Mouse (Mus musculus) heart, adult 11 months (tissue): ENCODE measurements around the gene Ints6.
A peak's percentile ranks its signal among the peaks of the same experiment; 100 is the strongest.

Experiments
- DNase-seq: peaks from one replicate; pipeline ENCODE4 v3.0.0; 2022

Ints6 gene

DNA sequence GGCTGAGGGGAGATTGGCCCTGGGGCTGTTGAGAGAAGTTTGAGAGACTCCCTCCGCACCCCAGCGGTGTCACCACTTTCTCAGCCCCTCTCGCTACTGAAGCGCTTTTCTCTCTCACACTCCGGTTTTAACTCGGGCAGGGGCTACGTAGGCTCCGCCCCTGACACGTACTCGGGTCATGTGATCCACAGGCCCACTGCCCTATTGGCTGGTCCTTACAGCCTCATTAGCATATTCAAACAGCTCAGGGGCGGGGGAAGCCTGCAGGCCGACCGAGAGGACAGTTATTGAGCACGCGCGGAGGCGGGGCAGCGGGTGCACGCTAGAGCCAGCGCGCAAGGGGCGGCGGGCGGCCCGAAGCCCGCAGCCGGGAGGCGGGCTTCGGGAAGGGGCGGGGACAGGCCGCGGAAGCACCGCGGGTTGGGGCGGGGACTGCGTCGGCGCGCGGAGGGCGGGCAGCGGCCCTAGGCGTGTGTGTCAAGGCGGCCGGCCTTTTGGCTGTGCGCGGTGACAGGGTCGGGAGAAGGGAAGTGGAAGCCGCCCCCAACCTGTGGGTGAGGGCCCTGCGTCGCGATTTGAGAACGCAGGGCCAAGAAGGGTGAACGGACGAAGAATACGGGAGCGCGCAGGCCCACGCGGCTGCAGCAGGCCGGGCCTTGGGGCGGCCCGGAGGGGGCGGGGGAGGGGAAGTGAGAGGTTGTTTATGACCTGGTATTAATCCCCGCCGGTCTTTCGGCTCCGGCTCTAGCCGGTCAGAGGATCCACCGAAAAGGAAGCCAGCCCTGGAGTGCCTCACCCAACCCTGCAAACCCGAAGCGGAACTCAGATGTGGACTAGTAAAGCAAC, at the start of gene Ints6:
Gene Ints6, minus strand, starts transcription at position 134 of the 846 bp plus-strand sequence.
- DNase-seq = peak; percentile 100

DNA sequence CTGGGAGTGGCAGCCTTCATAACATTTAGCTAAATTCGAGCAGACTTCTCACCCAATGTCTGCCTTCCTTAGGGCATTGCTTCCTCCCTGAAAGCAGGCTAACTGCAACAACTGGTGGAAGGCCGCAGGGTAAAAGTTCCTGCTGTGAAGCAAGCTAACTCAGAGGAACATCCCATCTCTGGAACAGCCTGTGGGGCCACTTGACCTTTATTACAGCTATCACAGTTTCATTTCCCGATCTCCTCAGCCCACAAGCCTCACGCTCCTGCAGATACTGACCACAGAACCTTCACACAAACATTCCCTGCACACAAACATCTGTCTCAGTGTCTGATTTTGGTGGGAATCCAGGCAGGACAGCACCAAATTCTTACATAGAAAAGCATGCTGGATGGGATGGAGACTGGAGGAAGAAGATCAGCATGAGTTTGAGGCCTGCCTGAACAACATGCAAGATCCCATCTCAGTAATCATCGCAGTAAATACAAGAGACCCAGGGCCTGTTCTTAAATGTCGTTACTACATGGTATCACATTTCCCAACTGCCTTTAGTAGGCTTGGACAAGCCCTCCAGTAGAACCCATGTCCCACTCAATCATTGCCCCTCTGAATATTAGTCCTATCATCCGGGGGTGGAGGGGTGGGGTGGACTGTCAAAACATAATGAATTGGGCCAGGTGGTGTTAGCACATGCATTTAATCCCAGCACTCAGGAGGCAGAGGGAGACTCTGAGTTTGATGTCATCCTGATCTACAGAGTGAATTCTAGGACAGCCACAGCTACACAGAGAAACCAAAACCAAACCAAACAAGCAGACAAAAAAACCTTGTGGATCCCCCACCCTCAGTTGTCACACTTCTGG, 47.9 kb upstream of the Ints6 start:
- DNase-seq = peak; percentile 92

DNA sequence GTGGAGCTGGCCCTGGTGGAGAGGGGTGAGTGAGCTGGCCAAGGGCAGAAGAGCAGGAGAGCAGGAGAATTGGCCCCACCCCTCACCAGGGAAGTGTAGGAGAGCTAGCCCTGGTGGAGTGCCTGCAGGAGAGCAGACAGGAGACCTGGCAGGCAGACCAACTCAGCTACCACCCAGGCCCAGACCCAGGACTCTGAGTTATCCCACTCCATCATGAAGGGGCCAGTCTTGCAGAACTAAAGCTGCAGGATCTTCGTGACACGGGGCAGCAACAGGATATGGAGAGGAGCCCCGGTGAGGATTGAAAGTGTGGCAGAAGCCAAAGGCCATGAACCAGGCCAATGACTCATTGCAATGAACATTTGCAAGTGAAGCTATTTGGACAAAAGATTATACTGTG, 46.0 kb upstream of the Ints6 start:
- DNase-seq = peak; percentile 78

DNA sequence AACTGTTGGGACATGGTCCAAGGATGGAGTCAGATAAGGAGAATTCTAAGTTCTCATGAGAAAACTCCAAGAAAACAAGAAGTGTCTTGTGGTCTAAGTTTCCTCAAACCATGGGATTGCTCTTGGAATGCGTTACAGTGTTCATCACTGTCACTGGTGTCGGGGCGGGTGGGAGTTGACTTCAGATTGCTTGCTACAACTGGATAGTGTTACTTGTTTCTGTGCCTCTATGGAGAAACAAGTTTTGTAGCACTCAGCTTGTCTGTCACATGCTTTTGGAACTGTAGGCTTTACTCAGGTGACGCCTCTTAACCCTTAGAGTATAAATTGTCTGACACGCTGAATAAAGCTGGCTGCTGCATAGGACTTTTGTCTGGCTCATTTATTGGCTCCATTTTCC, 42.2 kb upstream of the Ints6 start:
- DNase-seq = no peak

DNA sequence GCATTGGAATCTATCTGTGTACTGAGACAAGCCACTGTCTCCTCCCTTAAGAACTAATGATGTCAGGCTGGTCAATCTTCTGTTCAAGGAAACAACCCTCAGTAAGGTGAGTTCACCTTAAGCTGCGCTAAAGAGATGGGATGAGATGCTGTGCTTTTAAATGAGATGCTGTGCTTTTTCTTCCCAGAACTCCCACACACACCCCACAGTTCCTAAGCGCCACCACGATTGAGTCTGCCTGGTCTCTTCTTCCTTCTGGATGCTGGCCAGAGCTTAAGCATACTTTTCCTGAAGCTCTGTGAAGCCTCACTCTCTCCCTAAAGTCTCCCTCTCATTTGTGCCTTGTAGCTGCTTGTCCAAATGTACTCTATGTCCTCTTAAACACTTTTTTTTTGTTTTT, 39.8 kb upstream of the Ints6 start:
- peak; percentile 63 for DNase-seq

DNA sequence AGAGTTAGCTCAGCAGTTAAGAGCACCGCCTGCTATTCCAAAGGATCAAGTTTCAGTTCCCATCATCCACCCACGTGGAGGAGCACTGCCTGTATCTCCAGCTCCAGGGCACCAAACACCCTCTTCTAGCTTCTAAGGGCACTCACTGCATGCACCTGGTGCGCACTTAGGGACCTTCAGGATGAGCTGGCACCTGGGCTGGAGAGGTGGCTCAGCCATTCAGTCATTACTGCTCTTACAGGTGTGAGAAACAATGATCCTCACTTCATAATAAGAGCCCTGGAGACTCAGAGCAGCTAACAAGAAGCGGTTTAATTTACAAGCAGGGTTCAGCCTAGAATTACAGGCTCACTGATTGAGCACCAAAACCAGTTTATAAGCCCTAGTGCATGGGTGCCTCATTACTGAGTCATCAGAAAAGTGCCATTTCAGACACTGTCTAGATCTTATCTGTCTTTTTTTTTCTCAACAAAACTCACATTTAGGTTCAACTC, 37.7 kb upstream of the Ints6 start:
- DNase-seq = peak; percentile 85

DNA sequence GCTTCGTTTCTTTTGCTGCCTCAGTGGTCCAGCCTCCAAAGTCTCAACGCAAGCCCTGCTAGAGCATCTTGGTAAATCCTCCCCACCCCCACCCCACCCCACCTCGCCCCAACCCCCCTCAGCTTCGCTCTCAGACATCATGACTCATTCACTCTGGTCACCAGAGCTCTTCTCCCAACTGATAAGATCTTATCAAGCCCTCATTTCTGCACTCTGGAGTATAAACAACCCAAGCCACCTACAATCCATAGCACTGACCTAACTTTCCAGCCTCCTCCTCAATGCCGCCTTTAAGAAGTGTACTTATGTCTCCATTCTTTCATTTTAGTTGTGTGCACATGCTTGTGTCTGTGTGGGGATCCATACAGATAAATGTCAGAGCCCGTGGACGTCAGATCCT, 34.8 kb upstream of the Ints6 start:
- DNase-seq = peak; percentile 31

DNA sequence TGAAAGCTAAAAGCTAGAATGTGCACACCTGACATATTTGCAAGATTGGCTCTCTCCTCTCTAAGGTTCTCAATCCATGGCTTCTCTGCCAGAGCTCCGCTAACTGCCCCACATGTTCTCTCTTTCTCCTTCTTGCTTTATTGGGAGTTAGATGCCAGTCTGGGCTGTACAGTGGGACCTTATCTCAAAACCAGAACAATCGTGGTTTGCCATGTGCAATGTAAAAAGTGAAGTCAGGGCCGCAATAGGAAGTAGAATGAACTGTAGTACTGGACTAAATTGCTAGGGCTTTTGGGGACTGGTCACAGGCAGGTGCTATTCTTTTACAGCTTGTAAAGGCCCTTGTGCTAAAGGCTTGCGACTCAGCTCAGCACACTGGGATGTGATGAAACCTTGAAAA, 28.3 kb upstream of the Ints6 start:
- peak; percentile 80 for DNase-seq

DNA sequence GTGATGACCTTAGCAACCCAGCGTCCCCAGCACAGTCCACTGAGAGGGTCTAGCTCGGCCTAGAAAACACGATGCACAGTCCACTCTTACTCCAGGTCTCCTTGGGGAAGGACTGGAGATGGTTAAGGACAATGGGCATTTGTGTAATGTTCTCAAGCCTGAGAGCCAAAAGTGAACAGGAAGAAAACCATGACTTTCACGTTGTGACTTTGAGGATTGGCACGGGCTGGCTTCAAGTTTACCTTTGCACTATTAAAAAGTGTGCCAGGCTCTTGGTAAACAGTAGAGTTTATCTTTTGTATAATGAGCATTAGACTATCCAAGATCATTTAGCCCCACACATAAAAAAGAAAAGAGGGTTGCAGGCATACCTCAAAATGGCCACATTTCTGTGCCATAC, 22.0 kb upstream of the Ints6 start:
- DNase-seq = peak; percentile 70

DNA sequence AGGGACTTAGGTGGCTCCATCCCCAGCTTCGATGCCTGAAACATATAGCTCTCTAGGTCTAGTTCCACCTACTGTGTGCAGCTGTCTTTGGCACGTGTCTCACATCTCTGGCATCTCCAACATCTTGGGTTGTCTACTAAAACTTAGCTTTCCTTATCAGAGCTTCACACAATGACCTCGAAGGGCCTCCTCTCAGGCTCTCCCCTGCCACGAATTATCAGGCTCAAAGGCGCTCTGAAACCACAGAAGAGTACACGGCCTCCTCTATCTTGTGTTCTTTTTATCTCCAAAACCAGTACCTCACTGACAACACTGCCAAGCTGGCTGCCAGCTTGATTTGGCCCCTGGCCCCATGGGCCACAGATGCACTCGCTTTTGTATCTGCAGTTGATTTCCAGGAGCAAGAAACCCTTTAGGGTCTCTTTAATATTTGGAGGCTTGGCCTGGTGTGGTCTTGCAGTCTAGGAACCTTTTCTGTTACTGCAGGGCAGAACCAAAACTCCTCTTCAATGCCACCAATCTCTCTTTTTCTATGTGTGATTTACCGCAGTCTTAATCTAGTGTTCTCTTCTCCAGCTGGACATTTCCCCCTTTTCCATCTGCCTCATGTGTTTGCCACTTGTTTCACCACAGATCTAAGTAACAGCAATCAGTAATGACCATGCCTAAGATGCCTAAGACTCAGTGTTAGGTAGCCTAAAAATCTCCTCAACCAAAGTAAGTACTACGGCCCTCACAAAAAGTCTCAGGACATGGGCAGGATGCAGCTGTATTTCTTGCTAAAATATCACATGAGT, 19.7 kb upstream of the Ints6 start:
- DNase-seq = peak; percentile 74

DNA sequence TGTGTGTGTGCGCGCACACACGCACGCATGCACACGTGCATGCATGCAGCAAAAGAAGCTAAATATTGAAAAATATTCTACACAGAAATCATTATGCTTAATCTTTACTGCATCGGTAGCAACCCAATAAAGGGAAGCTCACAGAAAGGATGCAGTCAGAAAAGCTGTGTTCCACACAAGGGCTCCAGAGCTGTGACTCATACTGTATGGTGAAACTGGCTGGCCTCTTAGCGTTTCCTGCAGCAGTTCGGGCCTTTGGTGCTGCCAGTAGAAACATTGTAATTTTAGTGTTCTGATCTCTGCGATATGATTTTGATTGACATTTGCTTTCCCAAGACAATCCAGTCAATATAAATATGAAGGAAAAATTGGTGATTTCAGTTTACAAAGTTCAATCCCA, 17.1 kb upstream of the Ints6 start:
- DNase-seq = peak; percentile 11

DNA sequence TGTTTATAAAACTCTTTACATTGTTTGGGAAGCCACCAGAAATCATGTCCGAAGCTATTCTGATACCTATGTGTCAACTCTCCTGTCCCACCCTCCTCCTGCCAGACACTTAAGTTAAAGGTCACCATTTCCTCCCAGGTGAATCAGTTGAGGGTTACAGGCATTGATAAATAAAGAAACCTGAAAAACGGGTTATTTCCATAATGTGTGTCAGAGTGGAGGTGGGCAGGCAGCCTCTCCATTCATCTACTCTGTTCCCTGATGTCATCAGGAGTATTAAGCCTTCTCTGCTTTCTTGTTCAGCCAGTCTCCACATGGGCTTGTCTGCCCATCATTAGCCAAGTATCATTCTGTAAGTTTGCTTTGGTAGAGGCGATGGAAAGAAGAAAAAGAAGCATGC, 14.1 kb upstream of the Ints6 start:
- DNase-seq = no peak

DNA sequence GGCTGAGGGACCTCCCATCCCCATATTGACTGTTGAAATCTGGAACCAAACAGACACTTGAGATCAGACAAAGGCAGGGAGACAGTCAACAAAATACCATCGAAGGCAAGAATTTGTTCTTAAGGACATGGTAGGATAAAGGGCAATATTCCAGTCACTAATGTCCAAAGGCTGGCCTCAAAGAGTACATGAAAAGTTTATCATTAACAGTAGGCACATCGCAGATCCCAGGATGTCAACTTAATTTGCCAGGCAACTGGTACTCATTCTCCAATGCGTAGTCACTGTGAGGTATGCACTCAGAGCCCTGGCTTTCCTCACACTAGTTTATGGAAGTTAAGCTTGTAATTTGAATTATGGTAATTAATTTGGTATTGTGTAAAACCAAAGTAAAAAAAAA, 13.3 kb upstream of the Ints6 start:
- DNase-seq = no peak

DNA sequence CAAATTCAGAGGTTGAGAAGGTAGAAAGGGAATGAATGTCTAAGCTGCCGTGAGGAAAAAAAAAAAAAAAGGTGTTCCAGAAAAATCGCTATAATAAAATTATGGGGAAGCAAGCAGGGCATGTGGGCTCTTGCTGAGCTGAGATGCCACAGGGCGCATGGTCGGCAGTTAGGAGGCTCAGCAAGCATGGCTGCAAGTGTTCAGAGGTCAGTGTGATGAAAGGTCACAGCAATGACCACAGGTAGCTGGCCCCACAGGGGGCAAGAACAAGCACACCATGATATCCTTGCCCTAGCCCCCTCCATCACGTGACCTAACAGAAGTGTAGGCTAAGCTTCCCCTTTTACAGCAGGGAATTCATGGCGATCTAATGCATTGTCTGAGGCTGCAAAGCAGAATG, 12.8 kb upstream of the Ints6 start:
- DNase-seq = no peak

DNA sequence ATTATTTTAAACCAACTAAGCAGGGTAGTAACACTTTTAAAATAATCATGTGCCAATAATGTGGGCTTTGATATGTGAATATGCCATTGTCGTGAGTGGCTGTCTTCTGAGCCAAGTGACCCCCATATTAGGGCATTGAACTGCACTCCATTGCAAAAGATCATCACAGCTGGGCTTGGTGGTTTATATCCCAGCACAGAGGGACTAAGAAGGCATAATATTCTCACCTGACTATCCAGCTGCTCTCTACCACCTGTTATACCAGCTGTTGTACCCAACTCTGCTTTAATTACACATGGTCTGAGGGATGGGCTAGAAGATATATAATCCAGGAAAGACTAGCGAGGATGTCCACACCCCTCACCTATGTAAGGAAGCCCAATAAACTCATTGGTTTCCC, 4.4 kb upstream of the Ints6 start:
- no peak for DNase-seq

DNA sequence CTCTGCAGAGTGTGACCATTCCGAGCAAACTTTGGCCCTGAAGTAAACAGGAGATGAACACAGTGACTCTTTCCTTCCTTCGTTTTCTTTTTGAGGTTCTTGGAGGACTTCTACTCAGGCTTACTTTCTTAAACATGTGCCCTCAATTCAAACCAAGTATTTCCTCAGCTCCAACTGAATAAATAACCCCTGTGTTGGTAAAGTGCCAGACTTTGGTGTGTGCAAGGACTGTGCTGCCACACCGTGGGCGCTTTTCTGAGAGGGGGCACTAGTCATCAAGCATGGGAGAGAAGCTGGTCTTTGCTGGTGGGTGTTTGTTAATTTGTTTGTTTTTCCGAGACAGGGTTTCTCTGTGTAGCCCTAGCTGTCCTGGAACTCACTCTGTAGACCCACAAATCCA, 3.4 kb upstream of the Ints6 start:
- no peak for DNase-seq

DNA sequence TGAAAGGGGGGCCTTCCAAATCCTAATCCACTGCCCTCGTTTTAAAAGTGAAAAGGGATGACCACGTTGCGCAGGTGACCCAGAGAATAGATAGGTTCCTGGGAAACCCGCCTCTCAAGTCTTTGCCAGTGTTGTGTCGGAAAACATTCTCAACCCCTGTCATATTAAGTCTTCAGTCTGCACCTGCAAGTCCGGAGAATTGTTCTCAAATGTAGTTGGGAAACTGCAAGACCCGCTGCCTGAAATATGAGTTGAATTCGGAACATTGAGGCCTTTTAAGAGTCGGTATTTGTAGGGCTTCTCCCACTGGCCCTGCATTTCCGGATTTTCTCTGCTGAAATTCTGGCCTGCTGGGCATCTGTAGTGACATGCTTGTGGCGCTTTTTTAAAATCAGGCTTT, 974 bp upstream of the Ints6 start:
- no peak for DNase-seq

DNA sequence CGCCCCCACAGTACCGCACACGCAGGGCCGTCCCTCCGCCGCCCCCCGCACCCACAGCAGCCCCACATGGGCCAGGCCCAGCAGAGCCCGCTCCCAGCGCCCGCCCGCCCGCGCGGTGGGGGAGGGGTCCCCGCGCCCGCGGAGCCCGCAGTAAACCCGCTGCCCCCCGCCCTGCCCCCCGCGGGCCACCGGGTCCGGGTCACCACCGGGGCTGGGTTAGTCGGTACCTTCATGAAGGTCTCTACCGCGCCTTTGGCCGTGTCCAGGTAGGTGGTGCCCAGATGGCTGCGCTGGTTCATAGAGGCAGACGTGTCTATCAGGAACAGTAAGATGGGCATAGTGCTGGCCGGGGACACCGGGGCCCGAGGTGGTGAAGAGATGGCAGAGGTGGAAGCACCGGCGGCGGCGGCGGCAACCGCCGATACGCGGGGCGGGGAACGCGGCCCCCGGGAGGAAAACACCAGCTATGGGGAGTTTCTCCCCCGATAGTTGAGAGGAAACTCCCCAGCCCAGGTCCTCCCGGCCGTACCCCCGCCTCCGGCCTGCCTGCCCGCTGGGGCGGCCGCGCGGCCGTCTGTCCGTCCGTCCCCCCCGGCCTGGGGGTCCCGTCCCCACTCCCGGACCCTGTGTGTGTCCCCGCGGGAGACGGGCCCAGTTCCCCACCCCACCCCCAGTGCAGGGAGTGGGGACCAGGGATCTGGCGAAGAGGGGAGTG, 491 bp downstream of the Ints6 start:
- peak; percentile 98 for DNase-seq

DNA sequence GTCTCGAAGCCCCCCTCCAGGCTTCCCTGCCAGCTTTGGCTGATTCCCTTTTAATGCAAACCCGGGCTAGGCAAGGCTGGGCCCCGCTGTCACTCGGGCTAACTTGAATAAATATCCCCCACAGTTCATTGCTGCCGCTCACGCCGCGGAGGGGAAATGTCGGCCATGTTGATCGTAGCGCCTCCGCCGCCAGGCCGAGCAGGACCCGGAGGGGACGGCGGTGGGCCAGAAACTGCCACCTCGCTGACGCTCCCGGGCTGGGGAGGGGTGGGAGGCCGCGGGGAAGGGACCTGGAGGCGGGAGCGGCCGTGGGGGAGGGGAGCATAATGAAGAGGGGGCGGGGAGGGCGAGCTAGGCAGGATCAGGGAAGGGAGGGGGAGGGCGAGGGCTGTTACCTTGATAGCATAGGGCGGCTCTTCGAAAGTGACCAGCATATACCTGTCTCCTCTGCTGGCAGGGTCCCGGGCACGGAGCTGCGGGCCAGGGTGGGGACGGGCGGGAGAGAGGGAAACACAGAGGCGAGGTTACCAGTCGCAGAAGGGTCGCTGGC, 1.1 kb downstream of the Ints6 start:
- peak; percentile 98 for DNase-seq

DNA sequence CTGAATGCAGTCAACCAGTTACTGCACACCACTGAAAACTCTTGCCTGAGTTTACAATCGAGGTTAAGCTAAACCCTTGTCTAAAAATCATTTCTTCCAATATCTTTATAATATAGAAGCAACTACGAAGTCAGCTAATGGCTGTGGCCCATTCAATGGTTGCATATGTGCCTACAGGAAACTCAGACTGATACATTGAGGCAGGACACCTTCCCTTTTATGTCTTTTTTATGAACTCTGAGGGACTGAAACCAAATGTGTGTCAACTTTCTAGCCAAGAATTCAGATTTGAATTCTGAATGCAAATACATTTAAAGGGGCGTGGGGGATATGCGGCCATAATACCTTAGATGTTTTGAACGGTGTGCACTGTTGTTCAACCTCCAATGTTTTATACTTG, 2.3 kb downstream of the Ints6 start:
- DNase-seq = no peak

DNA sequence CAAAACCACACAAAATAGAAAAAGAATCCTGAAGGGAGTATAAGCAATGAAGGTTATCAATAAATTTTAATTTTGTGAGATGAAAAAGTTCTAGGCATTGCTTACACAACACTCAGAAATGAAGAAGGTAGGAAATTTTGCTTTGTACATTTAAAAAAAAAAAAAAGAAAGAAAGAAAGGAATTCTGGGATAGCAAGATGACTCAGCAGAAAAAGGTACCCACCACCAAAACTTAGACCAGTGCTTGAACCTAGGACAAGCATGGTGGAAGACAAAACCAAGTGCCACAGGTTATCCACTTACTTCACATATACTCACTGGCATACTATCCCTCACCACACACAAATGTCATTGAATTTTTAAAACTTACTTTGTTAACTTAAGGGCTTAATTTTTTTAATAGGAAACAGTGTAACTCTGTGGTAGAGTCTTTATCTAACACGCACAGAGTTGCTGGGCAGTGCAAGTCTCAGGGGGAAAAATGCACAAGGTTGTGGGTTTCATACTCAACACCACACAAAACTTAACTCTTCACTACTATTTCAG, 5.8 kb downstream of the Ints6 start:
- DNase-seq = no peak

DNA sequence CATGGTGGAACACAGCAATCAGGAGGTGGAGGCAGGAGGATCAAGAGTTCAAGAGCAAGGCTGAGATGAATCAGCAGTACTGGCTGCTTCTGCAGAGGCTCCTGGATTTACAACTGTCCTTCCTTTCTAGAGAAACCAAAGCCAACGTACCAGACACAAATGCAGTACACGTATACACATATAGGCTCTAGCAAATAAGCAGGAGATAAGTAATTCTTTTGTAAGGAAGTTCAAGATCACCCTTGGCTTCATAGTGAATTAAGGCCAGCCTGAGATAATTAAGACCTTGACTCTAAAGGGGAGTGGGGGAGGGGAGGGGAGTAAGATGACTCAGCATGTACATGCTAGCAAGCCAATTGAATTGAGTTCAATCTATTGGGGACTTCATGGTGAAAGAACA, 9.5 kb downstream of the Ints6 start:
- no peak for DNase-seq
